Mouse (Mus musculus): ENCODE data around the gene Nobox.

The Nobox gene

GRCm38 (mm10) chr6:43309454-43309853 lies at the start of gene Nobox:
TSS of gene Nobox (minus strand) at chr6:43309554.
- DNase-seq (ENCODE audit: low spot score in 2 of 2), result no peak

- no peak for DNase-seq (ENCODE audit: low spot score in 2 of 2)
Observed at GRCm38 (mm10) chr6:43354562-43355241, 45.3 kb upstream of the Nobox start.

GRCm38 (mm10) chr6:43353446-43353845 lies 44.1 kb upstream of the Nobox start:
- DNase-seq (ENCODE audit: low spot score in 2 of 2), result no peak

GRCm38 (mm10) chr6:43349083-43349482 lies 39.7 kb upstream of the Nobox start:
- DNase-seq (ENCODE audit: low spot score in 2 of 2), result no peak

- DNase-seq (ENCODE audit: low spot score in 2 of 2), result no peak
Observed at GRCm38 (mm10) chr6:43347637-43348036, 38.3 kb upstream of the Nobox start.

GRCm38 (mm10) chr6:43343006-43343405 lies 33.7 kb upstream of the Nobox start:
- no peak for DNase-seq (ENCODE audit: low spot score in 2 of 2)

- DNase-seq (ENCODE audit: low spot score in 2 of 2), result no peak
Observed at GRCm38 (mm10) chr6:43342386-43342785, 33.0 kb upstream of the Nobox start.

- DNase-seq (ENCODE audit: low spot score in 2 of 2), result no peak
Observed at GRCm38 (mm10) chr6:43338804-43339203, 29.4 kb upstream of the Nobox start.

GRCm38 (mm10) chr6:43337491-43337961 lies 28.2 kb upstream of the Nobox start:
- no peak for DNase-seq (ENCODE audit: low spot score in 2 of 2)

GRCm38 (mm10) chr6:43335619-43336234 lies 26.4 kb upstream of the Nobox start:
- no peak for DNase-seq (ENCODE audit: low spot score in 2 of 2)

- no peak for DNase-seq (ENCODE audit: low spot score in 2 of 2)
Observed at GRCm38 (mm10) chr6:43333479-43333878, 24.1 kb upstream of the Nobox start.

- no peak for DNase-seq (ENCODE audit: low spot score in 2 of 2)
Observed at GRCm38 (mm10) chr6:43312961-43313656, 3.8 kb upstream of the Nobox start.

GRCm38 (mm10) chr6:43312546-43312945 lies 3.2 kb upstream of the Nobox start:
- DNase-seq (ENCODE audit: low spot score in 2 of 2), result no peak

- DNase-seq (ENCODE audit: low spot score in 2 of 2), result no peak
Observed at GRCm38 (mm10) chr6:43310071-43310470, 717 bp upstream of the Nobox start.

GRCm38 (mm10) chr6:43297508-43297850 lies 11.9 kb downstream of the Nobox start:
- DNase-seq (ENCODE audit: low spot score in 2 of 2), result no peak

GRCm38 (mm10) chr6:43296798-43297507 lies 12.4 kb downstream of the Nobox start:
- no peak for DNase-seq (ENCODE audit: low spot score in 2 of 2)

GRCm38 (mm10) chr6:43295908-43296307 lies 13.4 kb downstream of the Nobox start:
- peak in 1 of 2 experiments; percentile 13 for DNase-seq (ENCODE audit: low spot score in 2 of 2)

GRCm38 (mm10) chr6:43293175-43293574 lies 16.2 kb downstream of the Nobox start:
- no peak for DNase-seq (ENCODE audit: low spot score in 2 of 2)

- DNase-seq (ENCODE audit: low spot score in 2 of 2), result no peak
Observed at GRCm38 (mm10) chr6:43292471-43293076, 16.8 kb downstream of the Nobox start.

- DNase-seq (ENCODE audit: low spot score in 2 of 2), result no peak
Observed at GRCm38 (mm10) chr6:43292041-43292440, 17.3 kb downstream of the Nobox start.

GRCm38 (mm10) chr6:43280481-43280880 lies 28.9 kb downstream of the Nobox start:
- no peak for DNase-seq (ENCODE audit: low spot score in 2 of 2)

- DNase-seq (ENCODE audit: low spot score in 2 of 2), result no peak
Observed at GRCm38 (mm10) chr6:43278247-43278646, 31.1 kb downstream of the Nobox start.

Measured in frontal cortex, postnatal 14 days (tissue).